In the genomic region with DNA sequence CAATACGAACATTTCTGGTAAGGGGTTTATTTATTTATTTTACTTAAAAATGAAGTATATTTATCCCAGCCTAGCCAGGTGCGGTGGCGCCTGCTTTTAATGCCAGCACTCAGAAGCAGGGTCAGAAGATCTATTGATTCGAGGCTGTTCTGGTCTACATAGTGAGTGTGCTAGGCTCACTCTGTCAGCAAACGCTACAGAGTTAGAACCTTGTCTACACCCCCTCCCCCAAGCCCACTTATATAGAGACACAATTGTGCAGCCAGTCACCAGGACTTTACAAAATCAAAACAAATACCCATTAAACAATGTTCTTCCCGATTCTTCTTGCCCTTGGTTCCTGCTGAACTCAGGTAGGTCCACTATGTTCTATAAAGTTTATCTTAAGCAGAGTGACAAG, we compare ENCODE assay signal across 8 mouse cellular contexts. TPM values are rescaled to one million over a fixed set of nuclear protein-coding genes. Genes with fewer than 3 reads are reported as not detected.
DNase-seq lines count a peak whose midpoint lies in the region; ATAC-seq and TF ChIP-seq lines count a peak whose summit lies in the region.

No protein-coding gene starts in this region.

- intact Hi-C loops in gastrocnemius, adult 2 months (cut with DNase I), result no loop called here

- no peak for TF ChIP-seq POLR2A in ES-Bruce4 (IDR thresholded peaks at IDR 0.05; ENCODE audit: insufficient read depth, low read length)

- H3K4me2 ChIP-seq in forebrain, embryonic 11.5 days (ENCODE audit: low read depth, low read length, severe bottlenecking), result peak overlapping the region; percentile 88; the same call in 1 of the 2 replicates
- peak overlapping the region; percentile 93 for H3K4me2 ChIP-seq in liver, embryonic 11.5 days

- peak overlapping the region; percentile 91 for H3K27ac ChIP-seq in gastrocnemius, adult 2 months
- H3K27ac ChIP-seq in ES-Bruce4 (ENCODE audit: insufficient read depth, low read length), result no peak overlapping the region
- no peak overlapping the region for H3K27ac ChIP-seq in forebrain, embryonic 11.5 days (ENCODE audit: low read depth, low read length)
- no peak overlapping the region for H3K27ac ChIP-seq in liver, embryonic 11.5 days (ENCODE audit: low read depth, low read length)

- H3K9ac ChIP-seq in ES-Bruce4 (ENCODE audit: low read depth, poor library complexity, severe bottlenecking), result peak overlapping the region; percentile 65; the same call in 1 of the 2 replicates
- H3K9ac ChIP-seq in forebrain, embryonic 11.5 days (ENCODE audit: low read length), result no peak overlapping the region
- H3K9ac ChIP-seq in liver, embryonic 11.5 days (ENCODE audit: low read depth, low read length), result peak overlapping the region; percentile 76

- no peaks in the 10 kb centered on the region for H3K36me3 ChIP-seq in ES-Bruce4 (ENCODE audit: control insufficient read depth, insufficient read depth, low read length, poor library complexity, severe bottlenecking)
- no peaks in the 10 kb centered on the region for H3K36me3 ChIP-seq in forebrain, embryonic 11.5 days (ENCODE audit: control insufficient read depth, insufficient read depth, low read length)
- H3K36me3 ChIP-seq in liver, embryonic 11.5 days (ENCODE audit: control insufficient read depth, insufficient read depth, low read length), result no peaks in the 10 kb centered on the region

- no peak for TF ChIP-seq EP300 in ES-Bruce4 (IDR thresholded peaks at IDR 0.05; ENCODE audit: insufficient read depth, low read depth, low read length)

- TF ChIP-seq CTCF in gastrocnemius, adult 2 months (IDR thresholded peaks at IDR 0.05), result no peak
- no peak for TF ChIP-seq CTCF in ES-Bruce4 (IDR thresholded peaks at IDR 0.05; ENCODE audit: low read depth, low read length)

- H3K4me3 ChIP-seq in gastrocnemius, adult 2 months, result peak overlapping the region; percentile 86
- no peak overlapping the region for H3K4me3 ChIP-seq in ES-Bruce4 (ENCODE audit: low read depth, low read length)
- peak overlapping the region; percentile 54 for H3K4me3 ChIP-seq in forebrain, embryonic 11.5 days (ENCODE audit: low read depth, low read length)
- peak overlapping the region; percentile 65 for H3K4me3 ChIP-seq in liver, embryonic 11.5 days (ENCODE audit: low read depth, low read length)

- no peak for ATAC-seq in forebrain, embryonic 11.5 days (replicated peaks; ENCODE audit: low FRiP score)
- no peak for ATAC-seq in liver, embryonic 11.5 days (replicated peaks; ENCODE audit: low FRiP score)
- ATAC-seq in granulocyte monocyte progenitor cell, adult 5-6 weeks (replicated peaks; ENCODE audit: poor library complexity, severe bottlenecking), result no peak

- no peaks in the 10 kb centered on the region; the same call in 1 of the 2 replicates for H3K27me3 ChIP-seq in ES-Bruce4 (ENCODE audit: control insufficient read depth, insufficient read depth, low read length, poor library complexity, severe bottlenecking)
- no peaks in the 10 kb centered on the region for H3K27me3 ChIP-seq in forebrain, embryonic 11.5 days (ENCODE audit: control insufficient read depth, insufficient read depth, low read length)
- H3K27me3 ChIP-seq in liver, embryonic 11.5 days (replicated peaks; ENCODE audit: control insufficient read depth, insufficient read depth, low read length), result no peaks in the 10 kb centered on the region

- 27% methylated on average over 6 of the region's 6 CpGs for WGBS in forebrain, embryonic 11.5 days
- WGBS in liver, embryonic 11.5 days, result 31% methylated on average over 6 of the region's 6 CpGs

- DNase-seq in gastrocnemius, adult 2 months, result no peak
- no peak for DNase-seq in gastrocnemius, postnatal 4 days (ENCODE audit: low spot score in 2 of 2)
- DNase-seq in forebrain, embryonic 11.5 days (ENCODE audit: low spot score), result no peak
- no peak for DNase-seq in liver, embryonic 11.5 days (ENCODE audit: low spot score)
- DNase-seq in urinary bladder, postnatal 14 days (ENCODE audit: low spot score), result no peak
- no peak for DNase-seq in frontal cortex, postnatal 25 days (ENCODE audit: low spot score in 2 of 2)

- no peaks in the 10 kb centered on the region for H3K4me1 ChIP-seq in ES-Bruce4 (ENCODE audit: control insufficient read depth, insufficient read depth, low read length)
- H3K4me1 ChIP-seq in forebrain, embryonic 11.5 days (replicated peaks; ENCODE audit: control insufficient read depth, insufficient read depth, low read length), result 0 out of 2 replicates have a peak, but pooled peaks cover 2% of the 10 kb centered on the region
- peaks cover 9% of the 10 kb centered on the region for H3K4me1 ChIP-seq in liver, embryonic 11.5 days (replicated peaks; ENCODE audit: control insufficient read depth, insufficient read depth, low read length)

- H3K9me3 ChIP-seq in ES-Bruce4 (replicated peaks; ENCODE audit: control insufficient read depth, insufficient read depth, low read length, poor library complexity, severe bottlenecking), result no peaks in the 10 kb centered on the region
- H3K9me3 ChIP-seq in forebrain, embryonic 11.5 days (ENCODE audit: control insufficient read depth, low read length), result no peaks in the 10 kb centered on the region
- H3K9me3 ChIP-seq in liver, embryonic 11.5 days (ENCODE audit: control insufficient read depth, low read length), result no peaks in the 10 kb centered on the region

RNA-seq across cellular contexts. Expression of a gene that starts 0.8 kb away (rescaled TPM):
- 10 to 100 TPM; 47.5 to 75.1 TPM for total RNA-seq in gastrocnemius, adult 2 months (2021)
- total RNA-seq in gastrocnemius, postnatal 4 days (2021), result 10 to 100 TPM; 52.1 to 54.0 TPM
- 21.1 and 27.3 TPM in 2 replicates for polyA plus RNA-seq in ES-Bruce4 (2011; ENCODE audit: insufficient read depth, insufficient read length, low read depth, missing spikeins)
- polyA plus RNA-seq in forebrain, embryonic 11.5 days (2014; fragmentation: Nextera tagmentation; extraction: Ambion mirVana), result 27.7 and 28.1 TPM in 2 replicates
- polyA plus RNA-seq in liver, embryonic 11.5 days (2014; fragmentation: Nextera tagmentation; extraction: Ambion mirVana), result 22.4 and 25.8 TPM in 2 replicates
- 25.8 and 36.0 TPM in 2 replicates for total RNA-seq in granulocyte monocyte progenitor cell, adult 5-6 weeks (2014; fragmentation: Nextera tagmentation)
- 58.1 and 61.4 TPM in 2 replicates for total RNA-seq in granulocyte monocyte progenitor cell, adult 5-6 weeks (2017)

RNA-seq across cellular contexts. Expression of a gene that starts 33.0 kb away (rescaled TPM):
- total RNA-seq in gastrocnemius, adult 2 months (2021), result 1 to 10 TPM; 6.7 to 10.0 TPM
- 10 to 100 TPM; 40.5 to 44.3 TPM for total RNA-seq in gastrocnemius, postnatal 4 days (2021)
- 113 and 126 TPM in 2 replicates for polyA plus RNA-seq in ES-Bruce4 (2011; ENCODE audit: insufficient read depth, insufficient read length, low read depth, missing spikeins)
- 30.3 TPM in 2 replicates for polyA plus RNA-seq in forebrain, embryonic 11.5 days (2014; fragmentation: Nextera tagmentation; extraction: Ambion mirVana)
- polyA plus RNA-seq in liver, embryonic 11.5 days (2014; fragmentation: Nextera tagmentation; extraction: Ambion mirVana), result 77.7 and 80.0 TPM in 2 replicates
- total RNA-seq in granulocyte monocyte progenitor cell, adult 5-6 weeks (2014; fragmentation: Nextera tagmentation), result 275 and 288 TPM in 2 replicates
- total RNA-seq in granulocyte monocyte progenitor cell, adult 5-6 weeks (2017), result 260 and 270 TPM in 2 replicates

RNA-seq across cellular contexts. Expression of a gene that starts 43.8 kb away (rescaled TPM):
- total RNA-seq in gastrocnemius, adult 2 months (2021), result 1 to 10 TPM; 5.2 to 7.0 TPM
- 1 to 10 TPM; 8.1 to 8.6 TPM for total RNA-seq in gastrocnemius, postnatal 4 days (2021)
- 15.8 and 16.3 TPM in 2 replicates for polyA plus RNA-seq in ES-Bruce4 (2011; ENCODE audit: insufficient read depth, insufficient read length, low read depth, missing spikeins)
- 53.7 and 58.6 TPM in 2 replicates for polyA plus RNA-seq in forebrain, embryonic 11.5 days (2014; fragmentation: Nextera tagmentation; extraction: Ambion mirVana)
- 18.5 and 23.5 TPM in 2 replicates for polyA plus RNA-seq in liver, embryonic 11.5 days (2014; fragmentation: Nextera tagmentation; extraction: Ambion mirVana)
- total RNA-seq in granulocyte monocyte progenitor cell, adult 5-6 weeks (2014; fragmentation: Nextera tagmentation), result 6.6 and 10.5 TPM in 2 replicates
- total RNA-seq in granulocyte monocyte progenitor cell, adult 5-6 weeks (2017), result 2.2 and 6.1 TPM in 2 replicates

Comparison
In these comparisons a context has a peak if more than half of its experiments do, and no peak if none do; other contexts are left out.
1. RNA of a gene that starts 33.0 kb away (total RNA-seq): 260 to 288 TPM in granulocyte monocyte progenitor cell, adult 5-6 weeks; 40.5 to 44.3 TPM in gastrocnemius, postnatal 4 days and 6.7 to 10.0 TPM in gastrocnemius, adult 2 months; every median in the first group is over 4 times any median in the second.